Mouse (Mus musculus) kidney, postnatal 0 days (tissue): ENCODE data around the gene Mapt. TPM values are rescaled to one million over a fixed set of nuclear protein-coding genes. Genes with fewer than 3 reads are reported as not detected.

Experiments used
- ATAC-seq: fragments of 200-750 bp; cut with Nextera tagmentation; replicated peaks from 2 replicates; pipeline ENCODE4 v1.8.0; 2017; ENCODE audit warnings: low read depth, moderate number of reproducible peaks, moderate TSS enrichment, moderate library complexity; ENCODE audit not compliant: low FRiP score
- DNase-seq: peaks from one replicate; pipeline ENCODE4 v3.0.0-alpha.2; 2016; ENCODE audit warnings: low spot score
- H3K27ac ChIP-seq: fragments of 300-500 bp; sonication (generic); 2 replicates; pipeline ENCODE4 v1.5.1; 2014; ENCODE audit warnings: mild to moderate bottlenecking
- H3K27me3 ChIP-seq: fragments of 300-500 bp; sonication (generic); 2 replicates; pipeline ENCODE4 v1.6.1; 2014; ENCODE audit warnings: low read length, mixed read lengths; ENCODE audit not compliant: insufficient read depth
- H3K36me3 ChIP-seq: fragments of 300-500 bp; sonication (generic); 2 replicates; pipeline ENCODE4 v1.6.1; 2014; ENCODE audit warnings: low read length, mixed read lengths; ENCODE audit not compliant: insufficient read depth
- H3K4me1 ChIP-seq: fragments of 300-500 bp; sonication (generic); replicated peaks from 2 replicates; pipeline ENCODE4 v1.6.1; 2014; ENCODE audit warnings: antibody characterized with exemption, low read length, mixed read lengths; ENCODE audit not compliant: insufficient read depth
- H3K4me2 ChIP-seq: fragments of 300-500 bp; sonication (generic); 2 replicates; pipeline ENCODE4 v1.6.1; 2014; ENCODE audit warnings: mild to moderate bottlenecking, low read length, moderate library complexity, mixed read lengths
- H3K4me3 ChIP-seq: fragments of 300-500 bp; sonication (generic); replicated peaks from 2 replicates; pipeline ENCODE4 v1.5.1; 2014; ENCODE audit warnings: low read depth, low read length
- H3K9ac ChIP-seq: fragments of 300-500 bp; sonication (generic); 2 replicates; pipeline ENCODE4 v1.6.1; 2014; ENCODE audit warnings: low read depth, low read length
- H3K9me3 ChIP-seq: fragments of 300-500 bp; sonication (generic); replicated peaks from 2 replicates; pipeline ENCODE4 v1.6.1; 2016; ENCODE audit warnings: low read length, inconsistent platforms, mixed read lengths
- CTCF ChIP-seq: IDR thresholded peaks from 2 replicates; pipeline ENCODE4 v1.5.1; 2016; ENCODE audit warnings: antibody characterized with exemption, low read depth, mild to moderate bottlenecking, moderate library complexity
- WGBS: fragments of 180-500 bp; shearing (Covaris S2); extraction: QIAGEN DNeasy Blood & Tissue Kit; methylation state at CpG from one replicate; pipeline ENCODE4 v1.1.7; 2014; 5-methylcytosine and 5-hydroxymethylcytosine counted together
- polyA plus RNA-seq: library from polyadenylated mRNA; unstranded; fragments of >200 nt; fragmentation: Nextera tagmentation; extraction: Ambion mirVana; gene quantifications from 2 replicates; pipeline ENCODE4 v1.2.1, GENCODE M21; 2015

The Mapt gene
- polyA plus RNA-seq: 6.7 and 11.4 TPM in 2 replicates

DNA sequence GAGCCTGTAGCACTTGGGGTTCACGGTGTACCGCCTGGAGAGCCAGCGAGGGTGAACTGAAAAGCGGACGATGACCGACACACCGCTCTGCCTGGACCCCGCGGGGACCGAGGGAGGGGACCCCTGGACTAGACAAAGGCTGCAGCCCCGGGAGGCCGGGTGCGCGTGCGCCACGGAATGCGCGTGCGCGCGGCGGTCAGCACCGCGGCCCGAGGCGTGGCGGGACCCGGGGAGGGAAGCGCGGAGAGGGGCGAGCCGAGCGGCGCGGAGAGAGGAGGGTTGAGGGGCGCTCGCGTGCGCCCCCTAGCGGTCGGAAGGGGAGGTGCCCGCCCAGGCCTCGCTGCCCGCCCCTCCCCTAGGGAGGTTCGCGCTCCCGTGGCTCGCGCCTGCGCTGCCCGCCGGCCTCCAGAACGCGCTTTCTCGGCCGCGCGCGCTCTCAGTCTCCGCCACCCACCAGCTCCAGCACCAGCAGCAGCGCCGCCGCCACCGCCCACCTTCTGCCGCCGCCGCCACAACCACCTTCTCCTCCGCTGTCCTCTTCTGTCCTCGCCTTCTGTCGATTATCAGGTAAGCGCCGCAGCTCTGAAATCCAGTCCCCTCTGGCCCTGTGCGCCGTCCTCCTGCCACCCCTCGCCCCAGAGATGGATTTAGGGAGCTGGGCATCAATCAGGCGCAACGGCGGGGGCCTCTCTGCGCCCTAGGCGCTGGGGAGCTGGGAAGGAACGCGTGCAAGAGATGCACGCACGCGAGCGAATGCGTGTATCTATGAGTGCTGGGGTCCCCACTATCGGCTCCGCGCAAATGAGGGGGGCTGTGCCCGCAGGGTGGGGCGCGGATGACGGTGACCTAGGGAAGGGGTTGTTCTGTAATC is at the start of gene Mapt:
TSS of gene Mapt (plus strand) at position 350 of the 871 bp plus-strand sequence.
- Histone ChIP-seq H3K4me2 (peak within 1 kb of the TSS; percentile 100), H3K4me3 (peak within 1 kb of the TSS; percentile 64), H3K36me3 (no peaks in the 10 kb centered on the region), H3K4me1 (peaks cover 15% of the 10 kb centered on the region; the same call in 1 of the 2 replicates), H3K9ac (peak within 1 kb of the TSS; percentile 74), H3K27me3 (peaks cover 22% of the 10 kb centered on the region), H3K9me3 (no peaks in the 10 kb centered on the region), H3K27ac (peak within 1 kb of the TSS; percentile 65; the same call in 1 of the 2 replicates)
- TF ChIP-seq CTCF: peak; percentile 85
- WGBS: under 1% methylated on average over 46 of the region's 94 CpGs
- peak; percentile 94 for DNase-seq
- ATAC-seq: peak; percentile 91

- DNase-seq (no peak), ATAC-seq (no peak)
- Histone ChIP-seq H3K4me1 (no peaks in the 10 kb centered on the region), H3K4me3 (no peak overlapping the region), H3K9me3 (no peaks in the 10 kb centered on the region), H3K36me3 (no peaks in the 10 kb centered on the region), H3K27me3 (no peaks in the 10 kb centered on the region), H3K4me2 (no peak overlapping the region), H3K27ac (no peak overlapping the region), H3K9ac (no peak overlapping the region)
- WGBS: 73% methylated on average over 3 of the region's 3 CpGs
- TF ChIP-seq CTCF: no peak
These were observed 49.0 kb upstream of the Mapt start for GRCm38 (mm10) chr11:104182141-104182540.

- Histone ChIP-seq H3K27ac (no peak within 1 kb of the TSS), H3K4me2 (no peak within 1 kb of the TSS), H3K27me3 (no peaks in the 10 kb centered on the region), H3K4me1 (no peaks in the 10 kb centered on the region), H3K9me3 (no peaks in the 10 kb centered on the region), H3K4me3 (no peak within 1 kb of the TSS), H3K9ac (no peak within 1 kb of the TSS), H3K36me3 (no peaks in the 10 kb centered on the region)
- no peak for TF ChIP-seq CTCF
- WGBS: 68% methylated on average over 13 of the region's 13 CpGs
- no peak for ATAC-seq
- no peak for DNase-seq
These were observed 44.9 kb upstream of the Mapt start, which contains the start of gene Sppl2c for GRCm38 (mm10) chr11:104186135-104186836. Gene Sppl2c (plus strand): TSS chr11:104186327.

DNA sequence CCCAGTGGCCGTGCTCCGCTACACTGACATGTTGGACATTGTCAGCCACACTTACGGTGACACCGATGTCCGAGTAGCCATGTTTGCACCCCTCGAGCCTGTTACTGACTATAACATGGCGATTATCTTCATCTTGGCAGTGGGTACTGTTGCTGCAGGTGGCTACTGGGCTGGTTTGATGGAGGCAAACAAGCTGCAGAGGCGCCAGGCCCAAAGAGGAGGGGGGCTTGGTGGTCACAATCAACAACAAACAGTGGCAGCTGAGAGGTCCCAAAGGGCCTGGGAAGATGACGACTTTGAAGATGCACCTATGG is 44.4 kb upstream of the Mapt start:
- Histone ChIP-seq H3K36me3 (no peaks in the 10 kb centered on the region), H3K9me3 (no peaks in the 10 kb centered on the region), H3K9ac (no peak overlapping the region), H3K27me3 (no peaks in the 10 kb centered on the region), H3K4me1 (no peaks in the 10 kb centered on the region), H3K27ac (no peak overlapping the region), H3K4me2 (no peak overlapping the region), H3K4me3 (no peak overlapping the region)
- ATAC-seq (no peak), DNase-seq (no peak)
- 91% methylated on average over 9 of the region's 9 CpGs for whole genome bisulfite sequencing
- TF ChIP-seq CTCF: no peak

DNA sequence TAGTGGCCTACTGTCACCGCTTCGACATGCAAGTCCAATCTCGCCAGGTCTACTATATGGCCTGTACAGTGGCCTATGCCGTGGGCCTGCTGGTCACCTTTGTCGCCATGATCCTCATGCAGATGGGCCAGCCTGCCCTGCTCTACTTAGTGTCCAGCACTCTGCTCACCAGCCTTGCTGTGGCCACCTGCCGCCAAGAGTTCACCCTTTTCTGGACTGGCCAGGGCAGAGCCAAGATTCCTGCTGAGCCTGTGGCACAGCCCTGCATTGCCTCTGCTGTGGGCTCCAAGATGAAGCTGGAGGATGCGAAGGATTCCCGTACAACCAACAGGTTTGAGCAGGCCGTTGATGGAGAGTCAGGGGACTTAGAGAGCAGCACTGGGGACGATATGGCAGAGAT is 43.4 kb upstream of the Mapt start:
- no peak for DNase-seq
- no peak overlapping the region for H3K4me3 ChIP-seq
- no peak for ATAC-seq
- no peaks in the 10 kb centered on the region for H3K36me3 ChIP-seq
- no peaks in the 10 kb centered on the region for H3K27me3 ChIP-seq
- WGBS: 94% methylated on average over 10 of the region's 10 CpGs
- no peak overlapping the region for H3K27ac ChIP-seq
- no peak overlapping the region for H3K4me2 ChIP-seq
- H3K9me3 ChIP-seq: no peaks in the 10 kb centered on the region
- no peak for TF ChIP-seq CTCF
- no peaks in the 10 kb centered on the region for H3K4me1 ChIP-seq
- no peak overlapping the region for H3K9ac ChIP-seq

DNA sequence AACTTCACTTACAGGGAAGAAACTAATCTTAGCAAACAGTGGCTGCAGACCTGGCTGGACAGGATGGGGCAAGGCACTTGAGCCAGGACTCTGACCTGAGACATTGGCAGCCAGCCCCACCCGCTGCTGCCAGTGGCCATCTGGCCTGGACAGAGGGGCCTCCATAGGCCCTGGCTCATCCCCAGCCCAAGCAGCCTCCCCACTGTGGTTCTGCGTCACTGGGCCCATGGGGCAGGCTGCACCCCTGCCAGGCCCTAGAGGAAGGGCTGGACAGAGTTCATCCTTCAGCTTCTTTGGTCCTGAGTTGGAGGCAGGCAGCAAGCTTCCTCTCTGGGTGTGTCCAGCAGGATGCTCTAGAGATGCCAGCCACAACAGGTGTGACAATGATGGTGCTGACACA is 41.2 kb upstream of the Mapt start:
- Histone ChIP-seq H3K9me3 (no peaks in the 10 kb centered on the region), H3K4me2 (no peak overlapping the region), H3K4me1 (no peaks in the 10 kb centered on the region), H3K27ac (no peak overlapping the region), H3K36me3 (no peaks in the 10 kb centered on the region), H3K27me3 (no peaks in the 10 kb centered on the region), H3K4me3 (no peak overlapping the region), H3K9ac (no peak overlapping the region)
- no peak for TF ChIP-seq CTCF
- no peak for ATAC-seq
- DNase-seq: no peak
- 77% methylated on average over 2 of the region's 2 CpGs for WGBS
